Mouse (Mus musculus): Measurements from ENCODE around the gene Caprin2. TPM values are rescaled to one million over a fixed set of nuclear protein-coding genes. Genes with fewer than 3 reads are reported as not detected.
A peak's percentile ranks its signal among the peaks of the same experiment; 100 is the strongest.
"Not testable (repeated sequence)": the region's sequence is repeated elsewhere in the genome, so short reads cannot be mapped to it uniquely, and the experiment has no call there.

The Caprin2 gene
- 21.0 and 21.2 TPM in 2 replicates for polyA plus RNA-seq (2016; fragmentation: Nextera tagmentation; extraction: Ambion mirVana)

GRCm38 (mm10) chr6:148895773-148896506 is at the start of gene Caprin2:
TSS of gene Caprin2 (minus strand) at chr6:148896237.
- peak within 1 kb of the TSS; percentile 76 for H3K4me3 ChIP-seq
- no peaks in the 10 kb centered on the region for H3K9me3 ChIP-seq
- WGBS, result under 1% methylated on average over 65 of the region's 65 CpGs
- peak; percentile 97 for ATAC-seq (ENCODE audit: insufficient number of reproducible peaks, insufficient read depth, low FRiP score, low TSS enrichment)
- no peaks in the 10 kb centered on the region for H3K36me3 ChIP-seq
- peak within 1 kb of the TSS; percentile 82 for H3K4me2 ChIP-seq (replicated peaks)
- peaks cover 7% of the 10 kb centered on the region for H3K4me1 ChIP-seq
- peak within 1 kb of the TSS; percentile 87 for H3K27ac ChIP-seq
- peak within 1 kb of the TSS; percentile 72 for H3K9ac ChIP-seq
- no peaks in the 10 kb centered on the region for H3K27me3 ChIP-seq

GRCm38 (mm10) chr6:148944767-148945508 is 48.9 kb upstream of the Caprin2 start:
- WGBS, result under 1% methylated on average over 88 of the region's 92 CpGs
- peak; percentile 31 for ATAC-seq (ENCODE audit: insufficient number of reproducible peaks, insufficient read depth, low FRiP score, low TSS enrichment)
- Histone ChIP-seq H3K36me3 (no peaks in the 10 kb centered on the region), H3K27ac (peak overlapping the region; percentile 94), H3K4me2 (replicated peaks) (peak overlapping the region; percentile 63), H3K9me3 (no peaks in the 10 kb centered on the region), H3K9ac (peak overlapping the region; percentile 98), H3K4me3 (peak overlapping the region; percentile 87), H3K4me1 (peaks cover 15% of the 10 kb centered on the region; the same call in 1 of the 2 replicates), H3K27me3 (no peaks in the 10 kb centered on the region)

- Histone ChIP-seq H3K4me2 (replicated peaks) (peak overlapping the region; percentile 63), H3K27ac (peak overlapping the region; percentile 94), H3K36me3 (no peaks in the 10 kb centered on the region), H3K27me3 (no peaks in the 10 kb centered on the region), H3K9ac (peak overlapping the region; percentile 98), H3K9me3 (no peaks in the 10 kb centered on the region), H3K4me3 (peak overlapping the region; percentile 87), H3K4me1 (peaks cover 15% of the 10 kb centered on the region; the same call in 1 of the 2 replicates)
- ATAC-seq (ENCODE audit: insufficient number of reproducible peaks, insufficient read depth, low FRiP score, low TSS enrichment), result peak; percentile 59; the same call in 1 of the 2 replicates
- WGBS, result under 1% methylated on average over 30 of the region's 30 CpGs
Observed at GRCm38 (mm10) chr6:148944344-148944766, 48.3 kb upstream of the Caprin2 start.

GRCm38 (mm10) chr6:148943695-148944094 is 47.7 kb upstream of the Caprin2 start:
- no peaks in the 10 kb centered on the region for H3K27me3 ChIP-seq
- no peak overlapping the region for H3K27ac ChIP-seq
- peak overlapping the region; percentile 87 for H3K4me3 ChIP-seq
- WGBS, result 11% methylated on average over 3 of the region's 3 CpGs
- H3K4me2 ChIP-seq (replicated peaks), result peak overlapping the region; percentile 63
- H3K4me1 ChIP-seq, result peaks cover 15% of the 10 kb centered on the region; the same call in 1 of the 2 replicates
- H3K36me3 ChIP-seq, result no peaks in the 10 kb centered on the region
- ATAC-seq (ENCODE audit: insufficient number of reproducible peaks, insufficient read depth, low FRiP score, low TSS enrichment), result no peak
- H3K9ac ChIP-seq, result peak overlapping the region; percentile 98
- no peaks in the 10 kb centered on the region for H3K9me3 ChIP-seq

GRCm38 (mm10) chr6:148942406-148942805 is 46.4 kb upstream of the Caprin2 start:
- Histone ChIP-seq H3K4me3 (no peak overlapping the region), H3K4me1 (peaks cover 15% of the 10 kb centered on the region; the same call in 1 of the 2 replicates), H3K27me3 (no peaks in the 10 kb centered on the region), H3K27ac (no peak overlapping the region), H3K4me2 (replicated peaks) (no peak overlapping the region), H3K9me3 (no peaks in the 10 kb centered on the region), H3K36me3 (no peaks in the 10 kb centered on the region), H3K9ac (no peak overlapping the region)
- 73% methylated on average over 4 of the region's 4 CpGs for WGBS
- ATAC-seq (ENCODE audit: insufficient number of reproducible peaks, insufficient read depth, low FRiP score, low TSS enrichment), result no peak

GRCm38 (mm10) chr6:148941880-148942279 is 45.8 kb upstream of the Caprin2 start:
- H3K9me3 ChIP-seq, result no peaks in the 10 kb centered on the region
- no peaks in the 10 kb centered on the region for H3K36me3 ChIP-seq
- 66% methylated on average over 5 of the region's 5 CpGs for WGBS
- peaks cover 15% of the 10 kb centered on the region; the same call in 1 of the 2 replicates for H3K4me1 ChIP-seq
- H3K9ac ChIP-seq, result no peak overlapping the region
- H3K4me3 ChIP-seq, result no peak overlapping the region
- no peak overlapping the region for H3K27ac ChIP-seq
- no peaks in the 10 kb centered on the region for H3K27me3 ChIP-seq
- H3K4me2 ChIP-seq (replicated peaks), result no peak overlapping the region
- no peak for ATAC-seq (ENCODE audit: insufficient number of reproducible peaks, insufficient read depth, low FRiP score, low TSS enrichment)

GRCm38 (mm10) chr6:148940383-148940782 is 44.3 kb upstream of the Caprin2 start:
- H3K27me3 ChIP-seq; H3K9me3 ChIP-seq; H3K4me3 ChIP-seq; H3K4me2 ChIP-seq (replicated peaks); H3K27ac ChIP-seq; ATAC-seq (ENCODE audit: insufficient number of reproducible peaks, insufficient read depth, low FRiP score, low TSS enrichment); H3K9ac ChIP-seq; H3K36me3 ChIP-seq: not testable (repeated sequence)
- 74% methylated on average over 2 of the region's 3 CpGs for WGBS
- H3K4me1 ChIP-seq, result peaks cover 19% of the 10 kb centered on the region; the same call in 1 of the 2 replicates

GRCm38 (mm10) chr6:148937693-148938092 is 41.7 kb upstream of the Caprin2 start:
- H3K27me3 ChIP-seq, result no peaks in the 10 kb centered on the region
- peaks cover 21% of the 10 kb centered on the region; the same call in 1 of the 2 replicates for H3K4me1 ChIP-seq
- ATAC-seq (ENCODE audit: insufficient number of reproducible peaks, insufficient read depth, low FRiP score, low TSS enrichment), result no peak
- 50% methylated on average over 1 of the region's 1 CpGs for WGBS
- no peak overlapping the region for H3K27ac ChIP-seq
- H3K36me3 ChIP-seq, result no peaks in the 10 kb centered on the region; the same call in 1 of the 2 replicates
- no peaks in the 10 kb centered on the region for H3K9me3 ChIP-seq
- H3K9ac ChIP-seq, result no peak overlapping the region
- H3K4me2 ChIP-seq (replicated peaks), result no peak overlapping the region
- H3K4me3 ChIP-seq, result no peak overlapping the region

GRCm38 (mm10) chr6:148934961-148935590 is 39.0 kb upstream of the Caprin2 start:
- WGBS, result 79% methylated on average over 3 of the region's 3 CpGs
- H3K36me3 ChIP-seq, result peaks cover 23% of the 10 kb centered on the region
- no peaks in the 10 kb centered on the region for H3K9me3 ChIP-seq
- H3K4me1 ChIP-seq, result peaks cover 11% of the 10 kb centered on the region; the same call in 1 of the 2 replicates
- H3K9ac ChIP-seq, result no peak overlapping the region
- no peak overlapping the region for H3K4me3 ChIP-seq
- no peak overlapping the region for H3K27ac ChIP-seq
- no peaks in the 10 kb centered on the region for H3K27me3 ChIP-seq
- ATAC-seq (ENCODE audit: insufficient number of reproducible peaks, insufficient read depth, low FRiP score, low TSS enrichment), result no peak
- H3K4me2 ChIP-seq (replicated peaks), result no peak overlapping the region

GRCm38 (mm10) chr6:148931281-148931680 is 35.2 kb upstream of the Caprin2 start:
- Histone ChIP-seq H3K4me3 (no peak overlapping the region), H3K27ac (no peak overlapping the region), H3K4me1 (peaks cover 11% of the 10 kb centered on the region; the same call in 1 of the 2 replicates), H3K9me3 (no peaks in the 10 kb centered on the region), H3K9ac (no peak overlapping the region), H3K27me3 (no peaks in the 10 kb centered on the region), H3K4me2 (replicated peaks) (no peak overlapping the region), H3K36me3 (peaks cover 47% of the 10 kb centered on the region)
- 82% methylated on average over 6 of the region's 6 CpGs for WGBS
- no peak for ATAC-seq (ENCODE audit: insufficient number of reproducible peaks, insufficient read depth, low FRiP score, low TSS enrichment)

GRCm38 (mm10) chr6:148918841-148919398 is 22.9 kb upstream of the Caprin2 start:
- no peaks in the 10 kb centered on the region for H3K9me3 ChIP-seq
- peaks cover 20% of the 10 kb centered on the region for H3K36me3 ChIP-seq
- no peaks in the 10 kb centered on the region for H3K4me1 ChIP-seq
- H3K4me3 ChIP-seq, result no peak overlapping the region
- no peak overlapping the region for H3K9ac ChIP-seq
- ATAC-seq (ENCODE audit: insufficient number of reproducible peaks, insufficient read depth, low FRiP score, low TSS enrichment), result no peak
- H3K27me3 ChIP-seq, result no peaks in the 10 kb centered on the region
- H3K27ac ChIP-seq, result no peak overlapping the region
- no peak overlapping the region for H3K4me2 ChIP-seq (replicated peaks)
